Mouse (Mus musculus) right cerebral cortex, postnatal 36 days (tissue): ENCODE results near the gene Gpr157.

Experiments
- DNase-seq, 2 experiments: peaks; one replicate each; pipeline ENCODE4 v3.0.0; 2022; ENCODE audit warnings: low spot score in 2 of 2, mixed read lengths in 1 of 2

Gpr157 gene

DNA sequence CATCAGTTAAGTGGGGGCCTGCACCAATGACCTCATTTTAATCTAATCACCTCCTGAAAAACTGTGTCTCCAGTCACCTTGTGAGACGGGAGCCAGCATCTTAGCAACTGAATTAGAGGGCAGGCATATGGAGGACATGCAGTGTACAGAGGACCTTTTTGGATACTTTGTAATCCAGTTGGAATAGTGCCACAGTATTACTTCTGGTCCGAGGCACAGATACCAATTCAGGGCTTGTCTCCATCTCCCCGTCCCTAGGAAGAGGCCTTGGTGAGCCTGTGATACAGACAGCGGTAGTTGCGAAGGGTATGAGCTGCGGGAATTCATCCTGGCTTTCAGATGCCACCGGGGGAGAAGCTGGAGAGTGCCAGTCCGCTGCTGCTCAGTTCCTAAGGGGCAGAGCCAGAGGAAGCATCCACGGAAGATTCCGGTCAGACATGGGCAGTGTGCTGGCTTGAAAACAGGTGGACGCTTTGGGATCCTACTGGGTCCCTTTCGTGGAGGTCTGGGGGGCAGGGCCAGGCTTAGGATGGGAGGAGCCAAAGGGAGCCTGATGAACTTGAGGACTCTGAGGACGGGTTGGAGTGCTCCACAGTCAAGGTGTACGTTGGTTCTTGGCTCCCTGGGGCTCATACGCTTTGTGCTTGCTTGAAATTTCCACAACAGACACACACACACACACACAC lies 14.6 kb upstream of the Gpr157 start:
- DNase-seq = no peak

DNA sequence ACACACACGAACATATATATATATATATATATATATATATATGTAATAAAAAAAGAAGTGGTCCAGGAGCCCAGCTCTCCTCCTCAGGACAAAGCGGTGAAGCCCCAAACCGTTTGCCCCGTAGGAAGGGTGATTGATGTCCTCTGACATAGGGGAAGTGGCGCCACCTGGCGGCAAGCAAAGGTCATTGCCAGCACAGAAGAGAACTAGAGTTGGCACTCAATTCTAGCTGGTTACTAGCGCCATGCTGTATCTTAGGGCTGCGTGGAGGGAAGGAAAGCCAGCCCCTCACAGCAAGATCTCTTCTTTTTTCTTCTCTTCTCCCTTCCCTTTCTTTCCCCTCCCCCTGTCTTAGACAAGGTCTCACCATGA lies 14.1 kb upstream of the Gpr157 start:
- DNase-seq = no peak

DNA sequence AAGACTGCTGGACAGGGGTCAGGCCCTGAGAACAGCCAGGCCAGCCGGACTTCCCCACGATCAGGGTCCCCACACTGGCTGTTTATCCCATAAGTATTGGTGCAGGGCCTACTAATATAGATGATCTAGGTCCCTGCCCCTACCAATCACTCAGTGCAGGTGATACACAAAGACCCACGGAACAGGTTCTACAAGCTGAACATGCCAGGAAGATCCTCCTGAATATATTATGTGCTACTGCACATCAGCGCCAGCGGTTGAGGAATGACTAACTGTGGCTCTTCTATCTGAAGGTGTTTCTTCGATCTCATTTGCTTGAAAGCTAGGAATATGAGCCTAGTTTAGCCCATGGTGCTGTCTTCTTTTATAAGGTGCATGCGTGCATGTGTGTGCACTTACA lies 11.8 kb upstream of the Gpr157 start:
- DNase-seq = no peak

DNA sequence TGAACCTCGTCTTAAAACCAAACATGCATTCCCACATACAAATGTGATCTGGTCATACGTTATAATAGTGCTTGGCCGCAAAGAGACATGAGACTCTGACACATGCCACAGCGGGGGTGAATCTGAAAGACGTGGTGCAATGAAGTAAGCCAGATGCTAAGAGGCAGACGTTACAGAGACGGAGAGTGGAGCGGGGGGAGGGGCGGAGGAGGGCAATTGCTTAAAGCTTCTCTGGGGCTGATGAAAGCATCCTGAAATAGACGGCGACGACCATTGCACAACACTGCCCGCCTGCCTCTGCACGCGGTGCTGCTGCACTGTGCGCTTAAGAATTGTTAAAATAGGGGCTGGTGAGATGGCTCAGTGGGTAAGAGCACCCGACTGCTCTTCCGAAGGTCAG lies 11.0 kb upstream of the Gpr157 start:
- no peak for DNase-seq

DNA sequence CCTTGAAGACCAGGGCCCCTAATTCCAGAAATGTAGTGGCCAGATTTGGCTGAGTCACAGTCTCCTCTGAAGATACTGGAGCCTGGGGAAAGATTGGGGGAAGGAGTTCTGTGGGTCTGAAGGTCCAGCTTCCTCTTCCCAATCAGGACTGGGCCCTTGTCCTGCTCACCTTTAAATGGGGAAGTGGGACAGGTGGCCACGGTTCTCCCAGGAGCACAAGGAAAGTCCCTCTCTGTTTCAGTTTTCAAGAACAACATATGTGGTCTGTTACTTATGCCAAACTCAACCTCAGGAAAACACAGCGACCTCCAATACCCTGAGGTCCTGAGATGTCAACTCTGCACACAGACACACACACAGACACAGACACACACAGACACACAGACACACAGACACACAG lies 8.5 kb upstream of the Gpr157 start:
- DNase-seq = no peak

DNA sequence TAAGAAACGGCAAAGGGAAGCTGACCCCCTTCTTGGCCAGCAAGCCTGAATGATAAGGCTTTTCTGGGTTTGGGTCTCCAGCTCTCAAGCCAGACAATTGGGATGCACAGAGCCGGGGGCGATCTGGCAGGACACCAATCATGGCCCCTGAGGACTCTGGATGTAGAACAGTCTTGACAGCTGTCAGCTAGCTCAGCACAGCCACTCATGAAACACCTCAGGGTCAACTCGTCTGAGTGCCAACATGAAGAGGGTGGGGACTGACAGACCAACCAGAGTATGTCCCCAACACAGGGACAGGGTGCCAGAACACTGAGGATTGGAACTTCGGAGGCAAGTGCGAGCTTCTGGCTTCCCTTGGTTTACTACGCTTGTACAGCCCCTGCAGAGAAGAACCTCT lies 7.9 kb upstream of the Gpr157 start:
- no peak for DNase-seq

DNA sequence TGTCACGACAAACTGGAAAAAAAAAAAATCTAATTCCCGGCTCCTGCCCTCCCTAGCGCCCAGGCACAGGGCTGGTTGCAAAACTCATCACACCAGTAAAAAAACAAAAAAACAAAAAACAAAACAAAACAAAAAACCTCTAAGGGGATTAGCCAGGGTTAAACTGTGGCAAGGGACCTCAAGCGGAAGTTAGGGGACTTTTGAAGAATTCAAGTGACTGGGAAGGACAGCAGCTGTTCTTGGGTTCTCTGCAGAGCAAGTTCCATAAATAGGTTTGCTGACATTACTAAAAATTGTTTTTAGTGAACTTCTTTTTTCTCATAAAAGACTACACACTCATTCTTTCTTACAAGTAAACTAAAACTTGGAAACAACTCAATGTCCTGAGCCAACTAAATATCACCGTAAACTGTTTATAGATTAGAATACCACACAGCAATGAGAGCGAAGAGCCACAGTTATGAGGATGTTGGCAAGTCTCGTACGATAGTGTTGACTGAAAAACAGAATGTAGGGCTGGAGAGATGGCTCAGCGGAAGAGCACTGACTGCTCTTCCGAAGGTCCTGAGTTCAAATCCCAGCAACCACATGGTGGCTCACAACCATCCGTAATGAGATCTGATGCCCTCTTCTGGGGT lies 6.7 kb upstream of the Gpr157 start:
- no peak for DNase-seq

DNA sequence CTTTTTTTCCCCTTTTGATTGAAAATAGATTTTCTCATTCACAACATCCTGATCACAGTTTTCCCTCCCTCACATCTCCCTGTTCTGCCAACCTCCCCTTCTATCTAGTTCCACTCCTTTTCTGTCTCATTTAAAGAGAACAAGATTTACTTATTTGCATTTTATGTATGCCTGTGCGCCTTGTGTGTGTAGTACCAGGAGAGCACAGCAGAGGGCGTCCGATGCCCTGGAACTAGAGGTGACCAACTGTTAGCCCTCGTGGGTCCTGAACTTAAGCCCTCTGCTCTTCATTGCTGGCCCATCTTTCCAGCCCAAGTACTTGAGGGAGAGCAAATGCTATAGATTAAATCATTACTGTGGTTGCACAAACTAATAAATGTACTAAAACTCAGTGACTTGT lies 1.8 kb upstream of the Gpr157 start:
- DNase-seq = no peak

DNA sequence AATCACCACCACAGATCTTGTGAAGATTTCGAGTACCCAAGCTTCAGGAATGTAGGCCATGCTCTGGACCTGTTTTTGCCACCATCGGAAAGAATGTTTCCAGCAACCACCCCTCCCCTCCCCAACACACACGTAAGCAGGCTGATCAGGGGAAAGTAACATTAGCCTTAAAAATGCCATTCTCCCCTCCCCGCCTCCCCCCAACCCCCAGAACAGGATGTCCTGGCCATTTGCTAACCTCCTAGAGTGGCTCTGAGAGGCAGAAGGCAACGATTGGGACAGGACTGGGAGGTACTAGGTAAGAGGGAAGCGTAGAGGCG lies 364 bp upstream of the Gpr157 start:
- DNase-seq = no peak

DNA sequence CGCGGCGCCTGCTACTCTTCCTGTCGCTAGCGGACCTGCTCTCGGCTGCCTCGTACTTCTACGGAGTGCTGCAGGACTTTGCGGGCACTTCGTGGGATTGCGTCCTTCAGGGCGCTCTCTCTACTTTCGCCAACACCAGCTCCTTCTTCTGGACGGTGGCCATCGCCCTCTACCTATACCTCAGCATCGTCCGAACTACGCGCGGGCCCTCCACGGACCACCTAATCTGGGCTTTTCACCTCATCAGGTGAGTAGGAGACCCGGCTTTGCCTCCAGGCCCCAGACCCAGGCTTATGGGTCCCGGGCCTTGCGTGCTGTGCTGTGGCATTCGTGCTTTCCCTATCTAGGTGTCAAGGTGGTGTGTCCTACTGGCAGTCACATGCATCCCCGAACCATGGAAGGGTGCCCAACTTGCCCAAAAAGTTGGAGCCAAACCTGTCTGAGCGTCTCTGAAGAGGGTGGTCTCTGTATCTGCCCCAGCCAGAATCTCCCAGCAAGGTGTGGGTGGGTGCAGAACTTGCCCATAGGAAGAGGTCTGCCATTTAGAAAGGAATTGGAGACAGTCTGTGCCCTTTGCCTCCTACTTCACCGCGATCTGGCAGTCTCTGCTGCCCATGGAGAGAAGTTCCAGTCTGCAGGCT lies 845 bp downstream of the Gpr157 start:
- no peak for DNase-seq

DNA sequence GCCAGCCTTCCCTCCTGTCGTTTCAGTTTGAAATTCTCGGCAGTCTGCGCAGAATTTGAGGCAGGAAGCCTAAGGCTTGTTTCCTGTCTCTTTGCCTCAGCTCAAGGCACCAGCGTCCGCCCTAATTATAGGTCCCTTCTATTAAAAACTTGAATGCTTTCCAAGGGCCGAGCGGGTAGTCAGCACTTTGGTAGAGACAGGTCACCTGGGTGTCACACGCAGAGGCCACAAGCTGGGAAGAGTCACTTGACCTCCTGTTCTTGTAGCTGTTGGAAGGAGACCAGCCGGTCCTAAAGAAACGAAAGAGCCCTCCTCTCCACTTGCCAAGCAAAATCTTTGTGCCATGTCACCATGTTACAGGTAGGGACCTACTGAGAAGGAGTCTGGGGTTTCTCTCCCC lies 2.0 kb downstream of the Gpr157 start:
- DNase-seq = no peak

DNA sequence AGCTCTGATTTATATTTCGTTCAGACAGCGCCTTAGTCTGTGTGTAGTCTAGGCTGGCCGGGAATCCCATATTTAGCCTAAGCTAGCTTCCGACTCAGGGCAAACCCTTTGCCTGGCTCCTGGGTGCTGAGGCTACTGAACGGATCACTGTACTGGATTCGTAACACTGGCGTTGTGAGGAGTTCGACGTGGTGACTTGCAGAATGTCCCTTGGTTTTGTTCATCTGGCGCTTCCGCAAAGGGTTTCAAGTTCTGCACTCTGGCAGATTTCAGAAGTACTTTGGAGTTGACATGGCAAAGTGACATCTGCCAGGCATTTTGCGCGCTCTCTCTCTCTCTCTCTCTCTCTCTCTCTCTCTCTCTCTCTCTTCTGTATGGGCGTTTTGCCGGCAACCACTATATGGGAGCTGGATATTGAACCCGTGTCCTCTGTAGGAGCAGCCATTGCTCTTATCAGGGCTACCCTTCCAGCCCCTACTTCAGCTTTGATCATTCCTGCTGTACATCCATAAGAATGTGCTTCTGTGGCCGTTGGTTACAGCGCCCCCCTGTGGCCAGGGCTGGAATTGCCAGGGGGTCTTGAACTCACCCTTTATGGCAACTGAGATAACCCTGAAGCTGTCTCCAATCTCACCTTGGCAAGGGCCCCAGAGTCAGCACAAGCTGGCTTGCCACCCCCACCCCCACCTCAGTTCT lies 4.9 kb downstream of the Gpr157 start:
- no peak for DNase-seq

DNA sequence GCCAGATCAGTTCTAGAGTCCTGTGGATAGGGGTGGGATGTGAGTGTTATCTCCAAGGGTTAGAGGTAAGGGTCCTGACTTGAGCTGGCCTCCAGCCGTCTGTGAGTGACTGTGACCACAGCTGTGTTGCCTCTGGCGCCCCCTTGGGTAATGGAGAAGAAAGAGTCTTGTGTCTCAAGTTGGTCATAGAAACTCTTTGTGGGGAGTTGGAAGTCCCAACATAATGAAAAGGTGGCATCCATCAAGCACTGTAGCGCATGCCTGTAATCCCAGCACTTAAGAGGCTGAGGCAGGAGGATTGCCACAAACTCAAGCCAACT lies 5.4 kb downstream of the Gpr157 start:
- DNase-seq = no peak

DNA sequence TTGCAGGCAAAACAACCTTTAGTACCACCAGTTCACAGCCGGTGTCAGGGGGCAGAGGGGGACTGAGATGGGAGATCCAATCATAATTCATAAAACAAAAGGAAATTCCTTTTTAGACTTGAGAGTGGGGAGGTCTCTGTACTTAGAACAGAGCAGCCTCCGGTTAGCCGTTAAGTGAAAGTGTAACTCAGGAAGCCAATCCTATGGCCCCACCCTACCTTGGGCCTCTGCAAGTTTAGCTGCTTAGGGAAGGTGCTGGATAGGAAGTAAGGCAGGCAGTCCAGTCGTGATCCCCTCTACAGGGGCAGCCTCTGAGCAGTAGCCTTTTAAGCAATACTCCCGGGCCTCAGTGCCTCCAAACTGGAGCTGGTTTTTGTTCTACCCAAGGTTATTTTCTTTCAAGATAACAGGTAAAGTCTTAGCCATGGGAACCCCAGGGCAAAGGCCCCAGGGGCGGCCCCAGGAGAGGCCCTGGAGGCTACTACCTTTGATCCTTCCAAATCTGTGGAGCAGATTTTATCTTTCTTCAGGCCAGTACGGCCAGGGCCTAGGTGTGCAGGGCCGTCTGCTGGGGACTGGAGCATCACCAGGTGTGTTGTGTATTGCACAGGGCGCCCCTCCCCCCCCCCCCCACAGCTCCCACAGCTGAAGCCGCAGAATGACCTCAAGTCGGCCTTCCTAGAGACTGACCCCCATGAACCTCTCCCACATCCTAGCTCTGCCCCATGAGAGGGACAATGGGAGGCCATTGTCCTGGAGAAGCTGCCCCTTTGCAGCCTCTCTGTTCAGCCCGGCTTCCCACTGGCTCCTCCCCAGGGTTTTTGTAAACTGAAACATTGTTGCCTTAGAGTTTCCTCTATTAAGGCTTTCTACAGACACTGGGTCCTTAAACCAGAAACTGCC lies 6.6 kb downstream of the Gpr157 start:
- DNase-seq = no peak

DNA sequence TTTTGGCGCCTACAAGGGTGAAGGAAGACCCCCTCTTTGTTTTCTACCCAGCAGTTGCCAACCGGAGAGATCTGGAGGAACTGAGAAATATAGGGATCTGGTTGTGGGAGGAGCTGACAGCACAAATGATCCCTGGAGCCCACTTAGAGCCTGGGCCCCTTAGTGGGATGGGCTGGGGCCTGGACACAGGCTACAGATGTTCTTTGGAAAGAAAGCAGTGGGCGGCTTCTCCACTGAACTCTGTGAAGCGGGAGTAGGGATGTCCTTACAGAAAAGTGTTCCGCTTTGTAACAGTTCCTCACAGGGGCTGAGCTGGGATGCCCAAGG lies 7.3 kb downstream of the Gpr157 start:
- no peak for DNase-seq

DNA sequence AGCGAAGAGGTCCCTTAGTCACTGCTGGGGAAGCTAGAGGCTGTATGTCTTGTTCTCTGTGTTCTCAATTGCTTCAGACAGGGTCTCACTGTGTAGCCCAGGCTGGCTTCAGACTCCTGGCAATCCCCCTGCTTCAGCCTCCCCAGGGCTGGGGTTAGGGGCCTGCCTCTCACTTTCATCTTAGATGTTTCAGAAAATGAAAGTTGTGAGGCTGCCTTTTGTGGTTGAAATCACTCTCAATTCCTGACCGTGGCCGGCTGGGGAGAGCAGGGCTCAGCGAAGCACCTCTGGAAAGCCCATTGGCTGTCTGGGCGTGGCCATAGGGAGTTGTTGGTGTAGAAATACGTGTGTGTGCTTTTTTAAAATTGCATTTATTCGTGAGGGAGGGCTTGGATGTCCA lies 9.1 kb downstream of the Gpr157 start:
- no peak for DNase-seq

DNA sequence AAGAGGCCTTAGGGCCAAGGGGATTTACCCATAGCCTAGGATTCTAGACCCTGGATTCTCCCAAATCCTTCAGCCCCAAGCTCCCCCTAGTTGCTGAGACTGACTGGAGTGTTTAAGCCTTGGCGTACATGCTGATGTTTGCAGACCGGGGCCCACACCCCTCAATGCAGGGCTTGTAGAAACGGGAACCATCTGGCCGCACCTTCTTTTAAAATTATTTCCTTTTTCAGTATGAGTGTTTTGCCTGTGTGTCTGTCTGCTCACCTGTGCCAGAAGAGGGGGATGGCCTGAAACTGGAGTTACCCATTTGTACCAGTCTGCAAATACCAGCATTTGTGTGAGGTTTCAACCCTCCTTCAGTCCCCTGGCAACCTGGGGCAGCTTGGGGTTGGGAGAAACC lies 10.7 kb downstream of the Gpr157 start:
- no peak for DNase-seq

DNA sequence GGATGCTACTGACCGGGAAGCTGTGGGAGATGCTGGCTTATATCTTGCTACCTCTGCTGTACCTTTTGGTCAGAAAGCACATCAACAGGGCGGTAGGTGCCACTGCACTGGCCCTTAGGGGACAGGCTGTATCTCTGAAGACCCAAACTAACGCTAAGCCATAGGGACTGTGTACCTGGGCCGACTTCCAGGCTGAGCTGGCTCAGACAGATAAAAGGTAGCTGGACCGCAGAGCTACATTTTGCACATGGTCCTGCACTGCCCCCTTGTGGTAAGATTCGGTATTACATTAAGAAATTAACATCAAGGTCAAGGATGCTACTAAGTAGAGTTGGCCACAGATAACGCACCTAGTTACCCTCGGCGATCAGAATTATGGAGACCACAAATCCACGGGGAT lies 11.7 kb downstream of the Gpr157 start:
- peak in 1 of 2 experiments; percentile 18 for DNase-seq

DNA sequence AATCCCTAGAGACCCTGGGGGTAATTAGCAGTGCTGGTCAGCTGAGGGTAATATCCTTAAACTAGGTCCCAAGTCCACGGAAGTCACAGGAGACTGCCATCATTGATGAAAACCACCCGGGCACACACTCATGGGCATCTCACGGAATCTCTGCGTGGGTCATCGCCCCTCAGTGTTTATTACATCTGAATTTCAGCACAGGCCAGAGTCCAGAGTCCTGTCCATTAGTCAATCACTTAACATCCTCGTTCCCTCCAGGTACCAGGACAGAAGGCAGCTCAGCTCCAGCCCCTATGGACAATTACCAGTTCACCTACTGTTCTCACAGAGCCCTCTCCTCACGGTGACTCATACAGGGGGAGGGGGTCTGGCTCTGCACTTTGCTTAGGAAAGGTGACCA lies 15.7 kb downstream of the Gpr157 start:
- no peak for DNase-seq

DNA sequence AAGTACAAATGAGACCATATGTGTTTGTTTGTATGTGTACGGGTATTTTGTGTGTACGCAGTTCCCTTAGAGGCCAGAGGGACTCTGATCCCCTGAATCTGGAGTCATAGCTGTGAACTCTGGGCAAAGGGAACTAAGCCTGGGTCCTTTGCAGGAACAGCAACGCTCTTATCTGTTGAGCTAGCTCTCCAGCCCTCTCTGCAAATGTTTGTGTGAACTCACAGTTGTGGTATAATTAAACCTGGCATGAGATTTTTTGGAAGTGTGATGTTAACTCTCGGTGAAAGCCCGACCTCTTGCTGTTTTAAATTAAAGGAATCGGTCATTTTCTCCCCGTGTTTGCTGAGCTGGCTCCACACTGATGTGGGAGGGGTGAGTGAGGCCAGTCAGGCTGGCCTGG lies 18.5 kb downstream of the Gpr157 start:
- no peak for DNase-seq

DNA sequence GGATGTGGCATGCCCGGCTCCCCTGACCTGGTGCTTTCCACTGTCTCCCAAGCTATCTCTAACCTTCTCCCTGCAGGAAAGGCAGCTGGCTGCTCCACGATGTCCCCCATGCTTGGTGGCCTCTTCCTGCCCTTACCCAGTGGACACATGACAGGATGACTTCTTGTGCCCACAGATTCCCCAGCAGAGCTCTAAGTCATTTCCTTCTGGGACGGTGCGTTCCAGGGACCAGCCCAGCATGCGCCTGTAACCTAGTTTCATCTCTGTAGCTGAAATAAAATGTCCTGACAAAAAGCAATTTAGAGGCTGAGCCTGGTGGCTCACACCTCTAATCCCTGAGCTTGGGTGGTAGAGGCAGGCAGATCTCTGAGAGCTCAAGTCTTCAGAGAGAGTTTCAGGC lies 19.5 kb downstream of the Gpr157 start:
- DNase-seq = no peak

DNA sequence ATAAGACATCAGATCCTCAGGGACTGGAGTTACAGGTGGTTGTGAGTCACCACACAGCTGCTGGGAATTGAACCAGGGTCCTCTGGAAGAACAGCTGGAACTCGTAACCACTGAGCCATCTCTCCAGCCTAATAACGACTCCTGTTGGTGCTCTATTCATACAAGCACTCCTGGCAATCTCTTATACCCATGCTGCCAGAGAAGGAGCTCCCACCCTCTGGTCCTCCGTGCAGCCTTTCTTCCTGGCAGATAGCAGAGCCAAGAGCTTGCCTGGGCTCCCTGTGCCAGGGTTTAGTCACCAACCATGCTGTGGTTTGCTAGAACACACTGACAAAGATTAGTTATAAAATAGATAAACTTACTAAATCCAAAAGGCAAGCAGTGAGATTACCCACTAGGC lies 22.5 kb downstream of the Gpr157 start:
- no peak for DNase-seq
